In the genomic region with DNA sequence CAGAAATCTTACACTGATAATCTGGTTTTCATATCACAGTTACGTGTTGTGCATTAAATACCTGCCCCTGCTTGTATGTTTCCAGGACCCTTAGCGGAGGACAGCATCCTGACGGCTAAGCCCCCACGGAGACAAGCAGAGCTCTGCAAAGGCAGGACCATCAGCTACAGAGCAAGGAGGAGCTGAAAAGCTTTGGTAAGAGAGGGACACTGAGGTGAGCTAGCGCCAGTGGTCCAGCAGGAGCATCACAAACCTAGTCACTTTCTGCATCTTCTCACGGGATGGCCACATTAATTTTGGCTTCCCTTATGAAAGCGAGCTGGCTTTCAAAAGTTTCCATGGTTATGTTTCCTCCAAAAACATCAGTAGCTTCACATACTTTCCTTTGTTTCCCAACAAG, we compare ENCODE assay signal across 8 mouse cellular contexts. TPM values are rescaled to one million over a fixed set of nuclear protein-coding genes. Genes with fewer than 3 reads are reported as not detected.
DNase-seq lines count a peak whose midpoint lies in the region; ATAC-seq and TF ChIP-seq lines count a peak whose summit lies in the region.

No protein-coding gene starts in this region.

- H3K9ac ChIP-seq in heart, adult 2 months (ENCODE audit: low read depth, low read length) = peak overlapping the region; percentile 33; the same call in 1 of the 2 replicates
- H3K9ac ChIP-seq in hindbrain, embryonic 13.5 days = peak overlapping the region; percentile 70
- H3K9ac ChIP-seq in midbrain, embryonic 13.5 days (replicated peaks) = peak overlapping the region; percentile 59

- TF ChIP-seq CTCF in heart, adult 2 months (IDR thresholded peaks at IDR 0.05) = no peak
- TF ChIP-seq CTCF in cortical plate, adult 2 months (IDR thresholded peaks at IDR 0.05; ENCODE audit: extremely low read depth, insufficient read depth, low read length) = no peak

- no peak for DNase-seq in heart, adult 2 months
- no peak for DNase-seq in heart, postnatal 14 days
- DNase-seq in adrenal gland, adult (ENCODE audit: inconsistent age in 2 of 2, low spot score in 1 of 2) = no peak
- DNase-seq in urinary bladder, postnatal 4 days (ENCODE audit: low spot score in 2 of 2) = no peak

- peak; percentile 78 for ATAC-seq in hindbrain, embryonic 13.5 days (ENCODE audit: low FRiP score)
- peak; percentile 81 for ATAC-seq in midbrain, embryonic 13.5 days
- no peak for ATAC-seq in cerebellum, adult (ENCODE audit: insufficient number of reproducible peaks, low FRiP score, low TSS enrichment)

- intact Hi-C loops in heart, adult 2 months (cut with DNase I) = loop anchor here (1.0 to 2.0 kb wide), 3 partner anchors 14 to 123 kb away; no protein-coding TSS in a partner anchor
- intact Hi-C loops in heart, postnatal 14 days (cut with DNase I) = loop anchor here (1.0 to 2.0 kb wide), 2 partner anchors 40 to 124 kb away; no protein-coding TSS in a partner anchor

- H3K79me2 ChIP-seq in heart, adult 2 months (replicated peaks; ENCODE audit: control insufficient read depth, insufficient read depth, low read length) = no peaks in the 10 kb centered on the region

- no peak for TF ChIP-seq EP300 in heart, adult 2 months (IDR thresholded peaks at IDR 0.05; ENCODE audit: insufficient read depth, low read depth, low read length)

- no peaks in the 10 kb centered on the region for H3K27me3 ChIP-seq in heart, adult 2 months (ENCODE audit: control insufficient read depth, insufficient read depth, low read length)
- H3K27me3 ChIP-seq in hindbrain, embryonic 13.5 days = 0 out of 2 replicates have a peak, but pooled peaks cover 3% of the 10 kb centered on the region
- no peaks in the 10 kb centered on the region; the same call in 1 of the 2 replicates for H3K27me3 ChIP-seq in midbrain, embryonic 13.5 days

- no peak for TF ChIP-seq POLR2A in heart, adult 2 months (IDR thresholded peaks at IDR 0.05; ENCODE audit: insufficient read depth, low read depth, low read length)
- no peak for TF ChIP-seq POLR2A in cortical plate, adult 2 months (IDR thresholded peaks at IDR 0.05; ENCODE audit: extremely low read depth, insufficient read depth, low read length)

- peak overlapping the region; percentile 54 for H3K4me3 ChIP-seq in heart, adult 2 months
- H3K4me3 ChIP-seq in cortical plate, adult 2 months (ENCODE audit: insufficient read depth, low read length) = peak overlapping the region; percentile 26
- peak overlapping the region; percentile 48 for H3K4me3 ChIP-seq in hindbrain, embryonic 13.5 days
- H3K4me3 ChIP-seq in midbrain, embryonic 13.5 days (replicated peaks) = peak overlapping the region; percentile 43

- 0 out of 2 replicates have a peak, but pooled peaks cover 4% of the 10 kb centered on the region for H3K9me3 ChIP-seq in hindbrain, embryonic 13.5 days
- 0 out of 2 replicates have a peak, but pooled peaks cover 3% of the 10 kb centered on the region for H3K9me3 ChIP-seq in midbrain, embryonic 13.5 days

- WGBS in heart, adult 2 months = 4% methylated on average over 7 of the region's 7 CpGs
- WGBS in hindbrain, embryonic 13.5 days = 2% methylated on average over 7 of the region's 7 CpGs
- under 1% methylated on average over 7 of the region's 7 CpGs for whole genome bisulfite sequencing in midbrain, embryonic 13.5 days

- H3K4me1 ChIP-seq in heart, adult 2 months (ENCODE audit: control insufficient read depth, insufficient read depth, low read length) = peaks cover 1% of the 10 kb centered on the region; the same call in 1 of the 2 replicates
- no peaks in the 10 kb centered on the region for H3K4me1 ChIP-seq in cortical plate, adult 2 months (ENCODE audit: control insufficient read depth, insufficient read depth, low read length)
- H3K4me1 ChIP-seq in hindbrain, embryonic 13.5 days (replicated peaks) = peaks cover 7% of the 10 kb centered on the region; the same call in 1 of the 2 replicates
- no peaks in the 10 kb centered on the region for H3K4me1 ChIP-seq in midbrain, embryonic 13.5 days (replicated peaks)

- H3K4me2 ChIP-seq in hindbrain, embryonic 13.5 days = peak overlapping the region; percentile 85
- H3K4me2 ChIP-seq in midbrain, embryonic 13.5 days (replicated peaks) = peak overlapping the region; percentile 73

- H3K36me3 ChIP-seq in heart, adult 2 months (ENCODE audit: control insufficient read depth, insufficient read depth, low read length) = no peaks in the 10 kb centered on the region
- H3K36me3 ChIP-seq in hindbrain, embryonic 13.5 days = no peaks in the 10 kb centered on the region
- H3K36me3 ChIP-seq in midbrain, embryonic 13.5 days = no peaks in the 10 kb centered on the region

- H3K27ac ChIP-seq in heart, adult 2 months = peak overlapping the region; percentile 51
- no peak overlapping the region for H3K27ac ChIP-seq in cortical plate, adult 2 months (ENCODE audit: insufficient read depth, low read length)
- no peak overlapping the region for H3K27ac ChIP-seq in hindbrain, embryonic 13.5 days
- H3K27ac ChIP-seq in midbrain, embryonic 13.5 days = no peak overlapping the region

RNA-seq across cellular contexts. Expression of a gene that starts 1.7 kb away (rescaled TPM):
- 1 to 10 TPM; 1.3 to 2.2 TPM for total RNA-seq in heart, adult 2 months (2021)
- 2.3 and 12.7 TPM in 2 replicates for polyA plus RNA-seq in heart, adult 2 months (2012; rRNA removed)
- total RNA-seq in heart, postnatal 14 days (2021) = 1 to 10 TPM; 2.0 to 3.3 TPM
- polyA plus RNA-seq in cortical plate, adult 2 months (2012; rRNA removed) = 15.7 and 16.0 TPM in 2 replicates
- 13.7 TPM in 2 replicates for polyA plus RNA-seq in hindbrain, embryonic 13.5 days (2015; fragmentation: Nextera tagmentation; extraction: Ambion mirVana)
- 9.2 and 12.8 TPM in 2 replicates for polyA plus RNA-seq in midbrain, embryonic 13.5 days (2015; fragmentation: Nextera tagmentation; extraction: Ambion mirVana)

RNA-seq across cellular contexts. Expression of a gene that starts 33.0 kb away (rescaled TPM):
- 1 to 10 TPM; 7.2 to 8.0 TPM for total RNA-seq in heart, adult 2 months (2021)
- polyA plus RNA-seq in heart, adult 2 months (2012; rRNA removed) = 5.2 and 9.1 TPM in 2 replicates
- 1 to 10 TPM; 5.4 to 6.5 TPM for total RNA-seq in heart, postnatal 14 days (2021)
- 2.5 and 2.6 TPM in 2 replicates for polyA plus RNA-seq in cortical plate, adult 2 months (2012; rRNA removed)
- polyA plus RNA-seq in hindbrain, embryonic 13.5 days (2015; fragmentation: Nextera tagmentation; extraction: Ambion mirVana) = 0.45 and 0.53 TPM in 2 replicates
- polyA plus RNA-seq in midbrain, embryonic 13.5 days (2015; fragmentation: Nextera tagmentation; extraction: Ambion mirVana) = 0.40 and 0.44 TPM in 2 replicates

RNA-seq across cellular contexts. Expression of a gene that starts 37.4 kb away (rescaled TPM):
- 1 to 10 TPM; 6.6 to 9.6 TPM for total RNA-seq in heart, adult 2 months (2021)
- 11.3 and 12.5 TPM in 2 replicates for polyA plus RNA-seq in heart, adult 2 months (2012; rRNA removed)
- total RNA-seq in heart, postnatal 14 days (2021) = 1 to 10 TPM; 9.0 to 9.5 TPM
- polyA plus RNA-seq in cortical plate, adult 2 months (2012; rRNA removed) = 14.7 and 15.8 TPM in 2 replicates
- polyA plus RNA-seq in hindbrain, embryonic 13.5 days (2015; fragmentation: Nextera tagmentation; extraction: Ambion mirVana) = 23.5 and 23.6 TPM in 2 replicates
- polyA plus RNA-seq in midbrain, embryonic 13.5 days (2015; fragmentation: Nextera tagmentation; extraction: Ambion mirVana) = 20.0 and 23.6 TPM in 2 replicates

RNA-seq across cellular contexts. Expression of a gene that starts 51.4 kb away (rescaled TPM):
- not detected for total RNA-seq in heart, adult 2 months (2021)
- 0.04 and 0.06 TPM in 2 replicates for polyA plus RNA-seq in heart, adult 2 months (2012; rRNA removed)
- total RNA-seq in heart, postnatal 14 days (2021) = not detected
- 0.06 and 0.15 TPM in 2 replicates for polyA plus RNA-seq in cortical plate, adult 2 months (2012; rRNA removed)
- not detected in 2 replicates for polyA plus RNA-seq in hindbrain, embryonic 13.5 days (2015; fragmentation: Nextera tagmentation; extraction: Ambion mirVana)
- not detected in 2 replicates for polyA plus RNA-seq in midbrain, embryonic 13.5 days (2015; fragmentation: Nextera tagmentation; extraction: Ambion mirVana)

RNA-seq across cellular contexts. Expression of a gene that starts 52.9 kb away (rescaled TPM):
- 1 to 10 TPM; 4.3 to 5.1 TPM for total RNA-seq in heart, adult 2 months (2021)
- 1.5 and 1.7 TPM in 2 replicates for polyA plus RNA-seq in heart, adult 2 months (2012; rRNA removed)
- total RNA-seq in heart, postnatal 14 days (2021) = 10 to 100 TPM in 1 of 2 experiments, 1 to 10 TPM in 1; 9.6 to 10.1 TPM
- 22.3 and 23.3 TPM in 2 replicates for polyA plus RNA-seq in cortical plate, adult 2 months (2012; rRNA removed)
- 14.9 and 15.8 TPM in 2 replicates for polyA plus RNA-seq in hindbrain, embryonic 13.5 days (2015; fragmentation: Nextera tagmentation; extraction: Ambion mirVana)
- polyA plus RNA-seq in midbrain, embryonic 13.5 days (2015; fragmentation: Nextera tagmentation; extraction: Ambion mirVana) = 16.5 and 18.6 TPM in 2 replicates
